Mouse (Mus musculus): Measurements from ENCODE around the gene Fam210b.

GRCm38 (mm10) chr2:172306544-172306943 is 38.8 kb upstream of the Fam210b start:
- TF ChIP-seq CTCF (conservative IDR thresholded peaks at IDR 0.05; ENCODE audit: low read length) (no peak), NANOG (IDR thresholded peaks at IDR 0.05; ENCODE audit: borderline replicate concordance, low read length) (no peak), POU5F1 (IDR thresholded peaks at IDR 0.05; ENCODE audit: borderline replicate concordance, low read length) (no peak)

Data from E14TG2a.4 (cell line).